Mouse (Mus musculus) forebrain, embryonic 11.5 days (tissue): Measurements from ENCODE around the gene Zfp362. TPM values are rescaled to one million over a fixed set of nuclear protein-coding genes. Genes with fewer than 3 reads are reported as not detected.

Source experiments
- ATAC-seq: fragments of 200-750 bp; cut with Nextera tagmentation; replicated peaks from 2 replicates; pipeline ENCODE4 v1.8.0; 2017; ENCODE audit warnings: moderate TSS enrichment; ENCODE audit not compliant: low FRiP score
- DNase-seq: peaks from one replicate; pipeline ENCODE4 v3.0.0-alpha.2; 2017; ENCODE audit warnings: low spot score
- H3K27ac ChIP-seq: fragments of 300-500 bp; sonication (generic); 2 replicates; pipeline ENCODE4 v1.5.1; 2014; ENCODE audit warnings: low read depth, low read length
- H3K27me3 ChIP-seq: fragments of 300-500 bp; sonication (generic); 2 replicates; pipeline ENCODE4 v1.6.1; 2014; ENCODE audit warnings: mild to moderate bottlenecking, low read length, mixed read lengths; ENCODE audit not compliant: control insufficient read depth, insufficient read depth
- H3K36me3 ChIP-seq: fragments of 300-500 bp; sonication (generic); 2 replicates; pipeline ENCODE4 v1.6.1; 2014; ENCODE audit warnings: mild to moderate bottlenecking, low read length, moderate library complexity, mixed read lengths; ENCODE audit not compliant: control insufficient read depth, insufficient read depth
- H3K4me1 ChIP-seq: fragments of 300-500 bp; sonication (generic); replicated peaks from 2 replicates; pipeline ENCODE4 v1.6.1; 2014; ENCODE audit warnings: low read length, mixed read lengths; ENCODE audit not compliant: control insufficient read depth, insufficient read depth
- H3K4me2 ChIP-seq: fragments of 300-500 bp; sonication (generic); 2 replicates; pipeline ENCODE4 v1.6.1; 2014; ENCODE audit warnings: low read depth, mild to moderate bottlenecking, low read length, moderate library complexity, mixed read lengths; ENCODE audit not compliant: severe bottlenecking
- H3K4me3 ChIP-seq: fragments of 300-500 bp; sonication (generic); 2 replicates; pipeline ENCODE4 v1.5.1; 2014; ENCODE audit warnings: low read depth, low read length
- H3K9ac ChIP-seq: fragments of 300-500 bp; sonication (generic); 2 replicates; pipeline ENCODE4 v1.6.1; 2014; ENCODE audit warnings: low read length
- H3K9me3 ChIP-seq: fragments of 300-500 bp; sonication (generic); 2 replicates; pipeline ENCODE4 v1.6.1; 2016; ENCODE audit warnings: low read length, mixed read lengths; ENCODE audit not compliant: control insufficient read depth
- WGBS: fragments of 180-500 bp; shearing (Covaris S2); extraction: QIAGEN DNeasy Blood & Tissue Kit; methylation state at CpG from one replicate; pipeline ENCODE4 v1.1.7; 2014; 5-methylcytosine and 5-hydroxymethylcytosine counted together
- polyA plus RNA-seq: library from polyadenylated mRNA; unstranded; fragments of >200 nt; fragmentation: Nextera tagmentation; extraction: Ambion mirVana; gene quantifications from 2 replicates; pipeline ENCODE4 v1.2.1, GENCODE M21; 2014

The Zfp362 gene
- polyA plus RNA-seq, 1 experiment from 2014 or later: 55.2 TPM

DNA sequence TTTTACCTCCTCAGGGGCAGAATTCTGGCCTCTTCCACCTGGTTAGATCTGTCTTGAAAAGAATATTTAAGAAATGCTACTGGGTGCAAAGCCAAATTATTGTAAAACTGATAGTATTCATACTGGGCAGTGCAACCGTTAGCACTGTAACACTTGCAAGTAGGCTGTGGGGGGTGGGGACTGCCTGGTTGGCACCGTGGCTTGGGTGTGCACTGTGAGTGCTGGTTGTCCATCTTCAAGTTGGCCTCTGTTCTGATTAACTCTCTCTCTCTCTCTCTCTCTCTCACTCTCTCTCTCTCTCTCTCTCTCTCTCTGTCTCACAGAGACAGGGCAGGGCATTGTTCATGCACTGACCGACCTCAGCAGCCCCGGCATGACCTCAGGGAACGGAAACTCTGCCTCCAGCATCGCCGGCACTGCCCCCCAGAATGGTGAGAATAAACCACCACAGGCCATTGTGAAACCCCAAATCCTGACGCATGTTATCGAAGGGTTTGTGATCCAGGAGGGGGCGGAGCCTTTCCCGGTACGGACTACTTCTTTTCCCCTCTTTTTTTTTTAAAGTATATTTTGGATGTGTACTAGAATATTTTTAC is 62.7 kb downstream of the Zfp362 start:
- DNase-seq (peak; percentile 42), ATAC-seq (no peak)
- no peaks in the 10 kb centered on the region for H3K27me3 ChIP-seq
- H3K4me1 ChIP-seq: peaks cover 13% of the 10 kb centered on the region
- H3K4me3 ChIP-seq: no peak overlapping the region
- H3K36me3 ChIP-seq: peaks cover 29% of the 10 kb centered on the region
- H3K9ac ChIP-seq: no peak overlapping the region
- no peak overlapping the region for H3K4me2 ChIP-seq
- H3K27ac ChIP-seq: no peak overlapping the region
- H3K9me3 ChIP-seq: no peaks in the 10 kb centered on the region
- WGBS: 69% methylated on average over 12 of the region's 12 CpGs

DNA sequence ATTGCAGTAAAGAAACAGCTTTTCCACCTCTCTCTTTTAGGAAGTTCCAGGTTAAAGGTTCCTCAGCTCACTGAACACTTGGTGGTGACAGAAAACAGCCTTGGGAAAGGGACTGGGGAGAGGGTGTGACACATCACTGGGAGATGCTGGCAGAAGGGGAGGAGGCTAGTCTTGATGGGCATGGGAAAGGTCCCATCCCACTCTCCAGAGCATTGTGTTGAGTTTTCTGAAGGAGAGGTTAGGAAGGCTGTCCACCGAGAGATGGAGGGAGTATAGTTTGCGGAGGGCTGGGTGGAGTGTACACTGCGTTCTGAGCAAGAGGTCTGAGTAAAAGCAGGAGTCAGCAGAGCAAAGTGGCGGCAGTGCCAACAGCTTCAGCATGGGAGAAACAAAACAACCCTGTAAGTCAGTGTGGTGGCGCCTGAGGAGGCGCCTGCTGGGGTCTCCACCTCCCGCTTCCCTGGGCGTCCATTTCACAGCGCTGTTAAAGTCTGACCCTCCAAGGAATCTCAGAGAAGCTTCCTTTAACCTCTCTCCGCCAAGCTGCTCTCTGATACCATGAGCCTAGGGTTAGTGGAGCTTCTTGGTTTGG is 63.4 kb downstream of the Zfp362 start:
- peak; percentile 53 for DNase-seq
- H3K27me3 ChIP-seq: no peaks in the 10 kb centered on the region
- 52% methylated on average over 10 of the region's 10 CpGs for WGBS
- ATAC-seq: no peak
- no peaks in the 10 kb centered on the region for H3K9me3 ChIP-seq
- H3K4me2 ChIP-seq: no peak overlapping the region
- peaks cover 17% of the 10 kb centered on the region for H3K4me1 ChIP-seq
- H3K36me3 ChIP-seq: peaks cover 25% of the 10 kb centered on the region
- H3K27ac ChIP-seq: 0 out of 2 replicates have a peak overlapping the region, but pooled peaks have one; percentile 12
- no peak overlapping the region for H3K4me3 ChIP-seq
- no peak overlapping the region for H3K9ac ChIP-seq

DNA sequence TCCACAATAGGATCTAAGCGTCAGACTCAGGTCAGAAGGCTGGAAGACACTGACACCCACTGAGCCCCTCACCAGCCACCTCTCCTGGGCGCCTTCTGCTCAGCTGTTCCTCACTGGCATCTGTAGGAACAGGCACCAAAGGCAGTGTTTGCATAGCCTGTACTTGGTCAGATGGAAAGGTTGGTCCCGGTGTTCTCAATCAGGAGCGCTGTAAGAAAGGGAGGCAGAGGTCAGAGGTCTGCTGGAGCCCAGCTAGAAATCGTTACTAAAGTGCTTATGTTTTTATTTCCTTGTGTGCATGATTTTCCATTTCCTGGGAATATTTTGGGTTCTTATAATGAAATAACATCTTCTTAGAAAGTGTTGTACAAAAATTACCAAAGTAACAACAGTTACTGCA is 63.9 kb downstream of the Zfp362 start:
- WGBS: 39% methylated on average over 5 of the region's 5 CpGs
- no peak overlapping the region for H3K9ac ChIP-seq
- peak; percentile 44 for DNase-seq

DNA sequence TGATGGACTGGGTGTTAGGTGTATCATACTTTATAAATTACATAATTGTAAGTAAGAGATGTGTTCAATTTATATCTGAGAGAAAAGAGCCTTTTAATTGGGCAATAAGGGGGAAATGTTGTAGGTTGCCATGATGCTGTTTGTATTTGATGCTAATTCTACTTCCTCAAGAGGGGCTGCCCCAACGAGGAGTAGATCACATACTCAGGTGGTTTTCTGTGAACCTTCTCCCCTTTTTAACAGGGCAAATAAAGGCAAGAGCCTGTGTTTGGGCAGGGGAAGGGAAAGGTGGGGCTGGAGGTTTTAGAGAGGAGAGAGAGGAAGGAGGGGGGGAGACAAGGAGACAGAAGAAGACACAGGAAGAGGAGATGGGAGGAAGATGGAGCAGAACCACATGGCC is 65.0 kb downstream of the Zfp362 start:
- H3K4me1 ChIP-seq: peaks cover 29% of the 10 kb centered on the region

More for the DNA sequence above, 63.9 kb downstream of the Zfp362 start:
- Histone ChIP-seq H3K4me3 (no peak overlapping the region), H3K27ac (no peak overlapping the region), H3K9me3 (no peaks in the 10 kb centered on the region), H3K4me1 (peaks cover 19% of the 10 kb centered on the region), H3K36me3 (peaks cover 22% of the 10 kb centered on the region), H3K27me3 (no peaks in the 10 kb centered on the region), H3K4me2 (no peak overlapping the region)
- no peak for ATAC-seq

DNA sequence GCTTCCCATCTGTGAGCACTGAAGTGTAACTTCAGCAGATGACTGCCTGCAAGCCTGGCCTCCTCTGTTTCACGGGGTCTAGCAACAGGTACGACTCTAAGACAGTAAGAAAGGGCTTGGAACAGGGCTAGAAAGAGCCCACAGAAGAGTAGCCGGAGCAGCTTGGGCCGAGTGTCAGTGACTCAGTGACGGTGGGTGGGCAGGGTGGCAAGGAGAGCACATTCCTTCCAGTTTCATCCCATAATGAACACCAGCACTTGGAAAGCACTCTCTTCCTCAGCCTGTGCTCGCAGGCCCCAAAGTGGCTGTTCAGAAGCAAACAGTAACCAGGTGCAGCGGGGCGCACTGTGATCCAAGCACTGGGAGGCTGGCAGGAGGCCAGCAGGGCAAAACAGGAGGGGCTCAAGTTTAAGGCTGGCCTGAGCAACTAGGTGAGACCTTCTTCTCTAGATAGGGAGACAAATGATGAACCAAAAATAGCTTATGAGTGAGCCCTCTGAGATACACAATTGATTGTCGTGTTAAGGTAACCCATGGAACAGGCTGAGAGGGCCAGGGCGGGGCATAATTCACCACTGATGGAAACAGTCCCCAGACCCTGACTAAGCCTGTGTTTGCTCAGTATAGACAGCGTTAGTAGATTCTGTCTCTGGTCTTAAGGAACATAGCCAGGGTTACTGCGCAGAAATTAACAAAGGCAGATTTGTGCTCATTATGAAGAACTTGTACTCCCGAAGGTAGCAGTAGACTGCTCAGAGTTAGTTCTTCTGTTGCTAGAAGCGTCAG is 67.8 kb downstream of the Zfp362 start:
- Histone ChIP-seq H3K4me1 (peaks cover 57% of the 10 kb centered on the region), H3K4me2 (peak overlapping the region; percentile 31; the same call in 1 of the 2 replicates), H3K9ac (peak overlapping the region; percentile 44), H3K27ac (peak overlapping the region; percentile 95), H3K27me3 (no peaks in the 10 kb centered on the region), H3K9me3 (no peaks in the 10 kb centered on the region), H3K36me3 (no peaks in the 10 kb centered on the region; the same call in 1 of the 2 replicates), H3K4me3 (no peak overlapping the region)
- WGBS: 51% methylated on average over 14 of the region's 14 CpGs
- DNase-seq (peak; percentile 71), ATAC-seq (0 out of 2 replicates have a peak, but pooled peaks have one; percentile 21)

More for the DNA sequence above, 65.0 kb downstream of the Zfp362 start:
- peak; percentile 1 for DNase-seq
- no peak overlapping the region for H3K4me3 ChIP-seq
- H3K36me3 ChIP-seq: peaks cover 17% of the 10 kb centered on the region
- no peaks in the 10 kb centered on the region for H3K9me3 ChIP-seq
- no peak overlapping the region for H3K27ac ChIP-seq
- no peaks in the 10 kb centered on the region for H3K27me3 ChIP-seq
- no peak for ATAC-seq
- H3K9ac ChIP-seq: no peak overlapping the region
- H3K4me2 ChIP-seq: no peak overlapping the region
- 53% methylated on average over 1 of the region's 1 CpGs for WGBS

DNA sequence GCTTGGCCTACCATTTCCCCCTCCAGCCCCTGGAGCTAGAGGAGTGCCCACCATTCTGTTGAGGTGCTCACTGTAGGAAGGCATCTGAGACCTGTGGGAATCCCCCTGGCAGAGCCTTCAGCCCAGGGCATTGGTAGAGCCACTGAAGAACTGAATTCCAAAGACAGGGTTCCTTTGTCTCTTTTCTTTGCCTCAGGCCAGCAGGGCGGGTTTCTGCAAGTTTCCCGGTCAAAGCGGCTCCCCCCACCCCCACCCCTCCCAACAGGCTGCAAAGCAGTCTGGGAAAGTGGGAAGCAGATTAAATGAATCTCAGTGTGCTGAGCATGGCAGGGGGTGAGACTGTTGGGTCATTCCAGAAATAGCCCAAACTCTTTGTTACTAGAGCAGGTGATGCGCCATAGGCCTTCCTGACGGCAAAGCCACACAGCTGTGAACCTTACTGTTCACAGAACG is 68.7 kb downstream of the Zfp362 start:
- Histone ChIP-seq H3K9me3 (no peaks in the 10 kb centered on the region), H3K4me1 (peaks cover 52% of the 10 kb centered on the region), H3K4me3 (peak overlapping the region; percentile 12), H3K27me3 (no peaks in the 10 kb centered on the region), H3K27ac (peak overlapping the region; percentile 95), H3K9ac (peak overlapping the region; percentile 58), H3K36me3 (no peaks in the 10 kb centered on the region; the same call in 1 of the 2 replicates), H3K4me2 (peak overlapping the region; percentile 46; the same call in 1 of the 2 replicates)
- WGBS: 2% methylated on average over 6 of the region's 6 CpGs
- ATAC-seq: peak; percentile 79
- peak; percentile 89 for DNase-seq

DNA sequence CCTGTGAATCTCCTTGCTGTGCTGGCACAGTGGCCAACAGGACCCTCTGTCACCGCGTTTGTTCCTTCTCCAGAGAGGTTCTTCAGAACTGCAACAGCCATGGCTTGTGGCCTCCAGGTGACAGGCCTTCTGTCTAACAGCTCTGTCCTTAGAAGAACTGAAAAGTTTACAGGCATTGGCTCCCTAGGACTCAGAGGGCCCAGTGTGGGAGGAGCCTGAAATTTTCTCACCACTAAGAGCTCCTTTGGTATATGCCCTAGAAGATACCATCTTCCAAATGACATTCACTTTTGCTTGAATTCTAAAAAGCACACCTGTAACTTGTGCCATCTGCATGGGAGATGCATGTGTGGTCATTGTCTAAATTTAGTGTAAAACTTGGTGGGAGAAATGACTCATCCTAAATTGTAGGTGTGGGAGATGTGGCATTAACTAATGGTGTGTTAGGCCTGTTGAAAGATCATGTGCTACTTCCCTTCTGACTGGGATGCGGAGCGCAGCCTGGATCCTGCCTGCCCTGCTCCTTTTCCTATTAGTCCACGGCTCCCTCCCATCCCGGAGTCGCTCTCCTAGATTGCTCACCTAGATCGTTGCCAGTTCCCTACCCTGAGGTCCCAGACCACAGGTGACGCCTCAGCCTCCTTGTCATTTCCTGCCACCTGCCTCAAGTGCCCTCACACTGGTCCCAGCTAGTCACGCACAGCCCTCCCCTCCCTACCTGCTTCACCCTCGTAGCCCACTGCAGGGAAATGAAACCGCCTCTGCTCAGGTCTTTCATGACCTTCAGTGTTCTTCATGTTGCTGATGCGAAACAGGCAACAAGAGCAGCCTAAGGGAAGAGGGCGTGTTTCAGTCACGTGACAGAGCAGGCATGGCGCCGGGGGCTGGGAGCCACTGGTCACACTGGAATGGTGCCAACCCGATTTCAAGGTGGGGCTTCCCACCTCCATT is 70.8 kb downstream of the Zfp362 start:
- Histone ChIP-seq H3K4me2 (no peak overlapping the region; the same call in 1 of the 2 replicates), H3K36me3 (no peaks in the 10 kb centered on the region), H3K27ac (peak overlapping the region; percentile 95), H3K27me3 (no peaks in the 10 kb centered on the region), H3K9me3 (no peaks in the 10 kb centered on the region), H3K4me1 (peaks cover 52% of the 10 kb centered on the region), H3K9ac (0 out of 2 replicates have a peak overlapping the region, but pooled peaks have one; percentile 3), H3K4me3 (no peak overlapping the region)
- ATAC-seq (no peak), DNase-seq (no peak)
- WGBS: 70% methylated on average over 18 of the region's 18 CpGs
